Mouse (Mus musculus) neural tube, embryonic 15.5 days (tissue): ENCODE data around the gene Nr4a2. TPM values are rescaled to one million over a fixed set of nuclear protein-coding genes. Genes with fewer than 3 reads are reported as not detected.

Experiments used
- ATAC-seq: fragments of 200-750 bp; cut with Nextera tagmentation; 2 replicates; pipeline ENCODE4 v1.8.0; 2017; ENCODE audit warnings: mild to moderate bottlenecking, moderate TSS enrichment, moderate library complexity; ENCODE audit not compliant: low FRiP score
- H3K27ac ChIP-seq: fragments of 300-500 bp; sonication (generic); replicated peaks from 2 replicates; pipeline ENCODE4 v1.5.1; 2015; ENCODE audit warnings: mild to moderate bottlenecking, inconsistent platforms
- H3K27me3 ChIP-seq: fragments of 300-500 bp; sonication (generic); replicated peaks from 2 replicates; pipeline ENCODE4 v1.6.1; 2015; ENCODE audit warnings: inconsistent platforms
- H3K36me3 ChIP-seq: fragments of 300-500 bp; sonication (generic); 2 replicates; pipeline ENCODE4 v1.6.1; 2015; ENCODE audit warnings: inconsistent platforms
- H3K4me1 ChIP-seq: fragments of 300-500 bp; sonication (generic); 2 replicates; pipeline ENCODE4 v1.6.1; 2015; ENCODE audit warnings: inconsistent platforms
- H3K4me2 ChIP-seq: fragments of 300-500 bp; sonication (generic); 2 replicates; pipeline ENCODE4 v1.6.1; 2015; ENCODE audit warnings: inconsistent platforms, mild to moderate bottlenecking, moderate library complexity
- H3K4me3 ChIP-seq: fragments of 300-500 bp; sonication (generic); replicated peaks from 2 replicates; pipeline ENCODE4 v1.5.1; 2015; ENCODE audit warnings: mild to moderate bottlenecking, inconsistent platforms
- H3K9ac ChIP-seq: fragments of 300-500 bp; sonication (generic); replicated peaks from 2 replicates; pipeline ENCODE4 v1.6.1; 2015; ENCODE audit warnings: mild to moderate bottlenecking, inconsistent platforms
- H3K9me3 ChIP-seq: fragments of 300-500 bp; sonication (generic); replicated peaks from 2 replicates; pipeline ENCODE4 v1.6.1; 2016; ENCODE audit warnings: inconsistent platforms
- WGBS: fragments of 180-500 bp; shearing (Covaris S2); methylation state at CpG from one replicate; pipeline ENCODE4 v1.1.7; 2015; ENCODE audit warnings: mixed read lengths; 5-methylcytosine and 5-hydroxymethylcytosine counted together
- polyA plus RNA-seq: library from polyadenylated mRNA; unstranded; fragments of >200 nt; fragmentation: Nextera tagmentation; extraction: Ambion mirVana; gene quantifications from 2 replicates; pipeline ENCODE4 v1.2.1, GENCODE M21; 2015

Gene Nr4a2
- polyA plus RNA-seq, 1 experiment from 2014 or later = 21.0 TPM

- peaks cover 45% of the 10 kb centered on the region for H3K27me3 ChIP-seq
- no peak overlapping the region for H3K9ac ChIP-seq
- H3K9me3 ChIP-seq = no peaks in the 10 kb centered on the region
- no peak for ATAC-seq
- peak overlapping the region; percentile 70; the same call in 1 of the 2 replicates for H3K27ac ChIP-seq
- WGBS = 5% methylated on average over 13 of the region's 13 CpGs
- H3K4me1 ChIP-seq = peaks cover 40% of the 10 kb centered on the region
- H3K4me2 ChIP-seq = peak overlapping the region; percentile 99
- no peaks in the 10 kb centered on the region for H3K36me3 ChIP-seq
- peak overlapping the region; percentile 81 for H3K4me3 ChIP-seq
These were observed 6.4 kb downstream of the Nr4a2 start for GRCm38 (mm10) chr2:57117201-57117951.

- Histone ChIP-seq H3K4me3 (peak overlapping the region; percentile 81), H3K27ac (peak overlapping the region; percentile 70), H3K4me2 (peak overlapping the region; percentile 99), H3K9me3 (no peaks in the 10 kb centered on the region), H3K9ac (peak overlapping the region; percentile 50), H3K36me3 (no peaks in the 10 kb centered on the region), H3K27me3 (peaks cover 51% of the 10 kb centered on the region), H3K4me1 (peaks cover 48% of the 10 kb centered on the region)
- no peak for ATAC-seq
- under 1% methylated on average over 47 of the region's 47 CpGs for WGBS
These were observed 7.2 kb downstream of the Nr4a2 start for GRCm38 (mm10) chr2:57116366-57117200.

GRCm38 (mm10) chr2:57115864-57116365 lies 7.9 kb downstream of the Nr4a2 start:
- 0 out of 2 replicates have a peak, but pooled peaks have one; percentile 9 for ATAC-seq
- Histone ChIP-seq H3K9me3 (no peaks in the 10 kb centered on the region), H3K9ac (peak overlapping the region; percentile 50), H3K4me3 (peak overlapping the region; percentile 81), H3K27me3 (peaks cover 50% of the 10 kb centered on the region), H3K4me1 (peaks cover 53% of the 10 kb centered on the region), H3K36me3 (no peaks in the 10 kb centered on the region), H3K4me2 (peak overlapping the region; percentile 99), H3K27ac (peak overlapping the region; percentile 70; the same call in 1 of the 2 replicates)
- WGBS = 0% methylated on average over 25 of the region's 28 CpGs

- ATAC-seq = peak; percentile 4; the same call in 1 of the 2 replicates
- Histone ChIP-seq H3K9ac (peak overlapping the region; percentile 50), H3K4me3 (peak overlapping the region; percentile 81), H3K27me3 (peaks cover 49% of the 10 kb centered on the region), H3K4me1 (peaks cover 55% of the 10 kb centered on the region), H3K27ac (0 out of 2 replicates have a peak overlapping the region, but pooled peaks have one; percentile 28), H3K36me3 (no peaks in the 10 kb centered on the region), H3K9me3 (no peaks in the 10 kb centered on the region), H3K4me2 (peak overlapping the region; percentile 99)
- under 1% methylated on average over 25 of the region's 25 CpGs for WGBS
These were observed 8.5 kb downstream of the Nr4a2 start for GRCm38 (mm10) chr2:57115181-57115863.

- peak; percentile 85 for ATAC-seq
- Histone ChIP-seq H3K9me3 (no peaks in the 10 kb centered on the region), H3K36me3 (no peaks in the 10 kb centered on the region), H3K9ac (peak overlapping the region; percentile 44), H3K27ac (0 out of 2 replicates have a peak overlapping the region, but pooled peaks have one; percentile 18), H3K4me3 (peak overlapping the region; percentile 81), H3K27me3 (peaks cover 57% of the 10 kb centered on the region), H3K4me1 (peaks cover 58% of the 10 kb centered on the region), H3K4me2 (peak overlapping the region; percentile 99)
- under 1% methylated on average over 77 of the region's 88 CpGs for WGBS
These were observed 9.3 kb downstream of the Nr4a2 start for GRCm38 (mm10) chr2:57114211-57115151.

- Histone ChIP-seq H3K27me3 (peaks cover 68% of the 10 kb centered on the region), H3K4me3 (peak overlapping the region; percentile 81), H3K4me1 (peaks cover 58% of the 10 kb centered on the region), H3K9ac (no peak overlapping the region), H3K4me2 (peak overlapping the region; percentile 99), H3K9me3 (no peaks in the 10 kb centered on the region), H3K36me3 (no peaks in the 10 kb centered on the region), H3K27ac (no peak overlapping the region)
- 21% methylated on average over 5 of the region's 5 CpGs for WGBS
- no peak for ATAC-seq
These were observed 10.4 kb downstream of the Nr4a2 start for GRCm38 (mm10) chr2:57113431-57113830.

- peaks cover 73% of the 10 kb centered on the region for H3K27me3 ChIP-seq
- H3K9me3 ChIP-seq = no peaks in the 10 kb centered on the region
- no peaks in the 10 kb centered on the region for H3K36me3 ChIP-seq
- H3K9ac ChIP-seq = no peak overlapping the region
- no peak overlapping the region for H3K4me2 ChIP-seq
- ATAC-seq = no peak
- whole genome bisulfite sequencing = 11% methylated on average over 6 of the region's 6 CpGs
- no peak overlapping the region for H3K27ac ChIP-seq
- H3K4me3 ChIP-seq = peak overlapping the region; percentile 81; the same call in 1 of the 2 replicates
- peaks cover 58% of the 10 kb centered on the region for H3K4me1 ChIP-seq
These were observed 10.9 kb downstream of the Nr4a2 start for GRCm38 (mm10) chr2:57112949-57113348.

GRCm38 (mm10) chr2:57111791-57112538 lies 11.8 kb downstream of the Nr4a2 start:
- Histone ChIP-seq H3K4me2 (peak overlapping the region; percentile 28), H3K9me3 (no peaks in the 10 kb centered on the region), H3K9ac (no peak overlapping the region), H3K4me3 (peak overlapping the region; percentile 81), H3K27ac (no peak overlapping the region), H3K27me3 (peaks cover 80% of the 10 kb centered on the region), H3K4me1 (peaks cover 50% of the 10 kb centered on the region), H3K36me3 (no peaks in the 10 kb centered on the region)
- ATAC-seq = no peak
- 2% methylated on average over 38 of the region's 38 CpGs for WGBS

GRCm38 (mm10) chr2:57111011-57111790 lies 12.6 kb downstream of the Nr4a2 start:
- WGBS = 4% methylated on average over 39 of the region's 39 CpGs
- H3K4me2 ChIP-seq = peak overlapping the region; percentile 28
- no peaks in the 10 kb centered on the region for H3K36me3 ChIP-seq
- H3K27me3 ChIP-seq = peaks cover 82% of the 10 kb centered on the region
- H3K9ac ChIP-seq = no peak overlapping the region
- peaks cover 43% of the 10 kb centered on the region for H3K4me1 ChIP-seq
- no peaks in the 10 kb centered on the region for H3K9me3 ChIP-seq
- peak overlapping the region; percentile 81 for H3K4me3 ChIP-seq
- ATAC-seq = no peak
- H3K27ac ChIP-seq = no peak overlapping the region
